Mouse (Mus musculus) CH12.LX (cell line): ENCODE data around the gene Pbx1. TPM values are rescaled to one million over a fixed set of nuclear protein-coding genes. Genes with fewer than 3 reads are reported as not detected.

Experiments used
- DNase-seq: peaks from one replicate; pipeline ENCODE4 v3.0.0-alpha.2; 2013; ENCODE audit errors: extremely low read depth
- H3K27ac ChIP-seq: 2 replicates; pipeline ENCODE4 v1.5.1; 2012; ENCODE audit warnings: low read depth, mild to moderate bottlenecking, control low read depth, moderate library complexity; ENCODE audit not compliant: insufficient read depth
- H3K27me3 ChIP-seq: replicated peaks from 2 replicates; pipeline ENCODE3; 2012; ENCODE audit warnings: inconsistent platforms
- H3K36me3 ChIP-seq, 2 experiments: replicated peaks in 1 of 2; 2 replicates each; pipeline versions ENCODE3 to v1.6.1; 2012; ENCODE audit warnings: inconsistent platforms in 1 of 2, low read length in 1 of 2, mild to moderate bottlenecking in 1 of 2, mixed read lengths in 1 of 2, moderate library complexity in 1 of 2; ENCODE audit not compliant: control insufficient read depth in 1 of 2, insufficient read depth in 1 of 2
- H3K4me1 ChIP-seq, 2 experiments: 2 replicates each; pipeline ENCODE4 v1.6.1; 2012; ENCODE audit warnings: inconsistent platforms in 1 of 2, moderate library complexity in 1 of 2; ENCODE audit not compliant: insufficient read depth in 2 of 2, control insufficient read depth in 1 of 2
- H3K4me2 ChIP-seq: 2 replicates; pipeline ENCODE4 v1.6.1; 2012; ENCODE audit warnings: low read depth, mild to moderate bottlenecking, control low read depth; ENCODE audit not compliant: poor library complexity, insufficient read depth, severe bottlenecking
- H3K4me3 ChIP-seq, 3 experiments: fragments of 150-350 bp in 1 of 3; sonication (generic) in 1 of 3; replicated peaks in 1 of 3; 2 replicates each; pipeline versions ENCODE3 to v1.5.1; 2011 to 2012; ENCODE audit warnings: low read depth in 2 of 3, low read length in 2 of 3, mild to moderate bottlenecking in 2 of 3, moderate library complexity in 2 of 3, control low read depth in 1 of 3, improper control_type of control experiment in 1 of 3, inconsistent platforms in 1 of 3, mixed read lengths in 1 of 3; ENCODE audit not compliant: poor library complexity in 1 of 3
- H3K79me2 ChIP-seq: replicated peaks from 2 replicates; pipeline ENCODE4 v1.6.1; 2012; ENCODE audit warnings: mild to moderate bottlenecking, moderate library complexity; ENCODE audit not compliant: control insufficient read depth, poor library complexity, insufficient read depth, severe bottlenecking; ENCODE audit errors: extremely low read depth
- H3K9ac ChIP-seq: 2 replicates; pipeline ENCODE4 v1.6.1; 2012; ENCODE audit warnings: low read depth, mild to moderate bottlenecking, control low read depth, moderate library complexity; ENCODE audit not compliant: insufficient read depth
- H3K9me3 ChIP-seq: replicated peaks from 2 replicates; pipeline ENCODE3; 2012; ENCODE audit warnings: low read length, inconsistent platforms, mixed read lengths
- CHD1 ChIP-seq: IDR thresholded peaks from 2 replicates; pipeline ENCODE4 v1.6.1; 2012; ENCODE audit warnings: low read depth, low read length, improper control_type of control experiment, inconsistent platforms
- CHD2 ChIP-seq: IDR thresholded peaks from 2 replicates; pipeline ENCODE4 v1.6.1; 2011; ENCODE audit warnings: low read length, improper control_type of control experiment
- CTCF ChIP-seq, 2 experiments: IDR thresholded peaks in 1 of 2; conservative IDR thresholded peaks in 1 of 2; 2 replicates each; pipeline ENCODE4 v1.5.1; 2011 to 2012; ENCODE audit warnings: low read depth in 2 of 2, low read length in 2 of 2, improper control_type of control experiment in 1 of 2, inconsistent platforms in 1 of 2, mild to moderate bottlenecking in 1 of 2, moderate library complexity in 1 of 2
- E2F4 ChIP-seq: IDR thresholded peaks from 2 replicates; pipeline ENCODE4 v1.6.1; 2011; ENCODE audit warnings: low read depth, low read length, improper control_type of control experiment; ENCODE audit not compliant: insufficient replicate concordance
- EP300 ChIP-seq: IDR thresholded peaks from 2 replicates; pipeline ENCODE4 v1.6.1; 2011; ENCODE audit warnings: low read length, improper control_type of control experiment
- ETS1 ChIP-seq: conservative IDR thresholded peaks from 2 replicates; pipeline ENCODE4 v1.6.1; 2012; ENCODE audit warnings: low read depth, mild to moderate bottlenecking, inconsistent platforms, low read length, improper control_type of control experiment, moderate library complexity
- GABPA ChIP-seq: IDR thresholded peaks from 2 replicates; pipeline ENCODE4 v1.6.1; 2012; ENCODE audit warnings: low read depth, low read length, improper control_type of control experiment, inconsistent platforms; ENCODE audit not compliant: insufficient replicate concordance
- HCFC1 ChIP-seq: IDR thresholded peaks from 2 replicates; pipeline ENCODE4 v1.6.1; 2012; ENCODE audit warnings: low read depth, mild to moderate bottlenecking, inconsistent platforms, low read length, improper control_type of control experiment
- JUN ChIP-seq: IDR thresholded peaks from 2 replicates; pipeline ENCODE4 v1.6.1; 2011; ENCODE audit warnings: low read depth, mild to moderate bottlenecking, low read length, improper control_type of control experiment, moderate library complexity; ENCODE audit not compliant: insufficient read depth
- KAT2A ChIP-seq: IDR thresholded peaks from 2 replicates; pipeline ENCODE4 v1.6.1; 2012; ENCODE audit warnings: low read length, improper control_type of control experiment, inconsistent platforms; ENCODE audit not compliant: insufficient replicate concordance
- MAFK ChIP-seq: IDR thresholded peaks from 2 replicates; pipeline ENCODE4 v1.6.1; 2011; ENCODE audit warnings: low read length, improper control_type of control experiment; ENCODE audit not compliant: insufficient replicate concordance
- MEF2A ChIP-seq: IDR thresholded peaks from 2 replicates; pipeline ENCODE4 v1.6.1; 2014; ENCODE audit warnings: low read depth, mild to moderate bottlenecking, inconsistent platforms, low read length, improper control_type of control experiment, borderline replicate concordance
- MYC ChIP-seq: IDR thresholded peaks from 2 replicates; pipeline ENCODE4 v1.6.1; 2011; ENCODE audit warnings: low read depth, mild to moderate bottlenecking, improper control_type of control experiment, low read length
- PAX5 ChIP-seq: IDR thresholded peaks from 2 replicates; pipeline ENCODE4 v1.6.1; 2012; ENCODE audit warnings: low read length, inconsistent platforms, mixed read lengths
- POLR2A ChIP-seq: IDR thresholded peaks from 2 replicates; pipeline ENCODE4 v1.6.1; 2011; ENCODE audit warnings: low read depth, mild to moderate bottlenecking, improper control_type of control experiment, low read length
- POLR2AphosphoS2 ChIP-seq: IDR thresholded peaks from 2 replicates; pipeline ENCODE4 v1.6.1; 2011; ENCODE audit warnings: low read depth, low read length, improper control_type of control experiment
- SIN3A ChIP-seq: IDR thresholded peaks from 2 replicates; pipeline ENCODE4 v1.6.1; 2012; ENCODE audit warnings: low read length, improper control_type of control experiment, inconsistent platforms
- SMC3 ChIP-seq: IDR thresholded peaks from 2 replicates; pipeline ENCODE4 v1.6.1; 2011; ENCODE audit warnings: low read depth, low read length, improper control_type of control experiment
- TCF12 ChIP-seq: IDR thresholded peaks from 2 replicates; pipeline ENCODE4 v1.6.1; 2014; ENCODE audit warnings: low read depth, mild to moderate bottlenecking, inconsistent platforms, low read length, improper control_type of control experiment
- UBTF ChIP-seq: IDR thresholded peaks from 2 replicates; pipeline ENCODE4 v1.6.1; 2012; ENCODE audit warnings: low read depth, mild to moderate bottlenecking, inconsistent platforms, low read length, improper control_type of control experiment, moderate library complexity
- USF1 ChIP-seq: IDR thresholded peaks from 2 replicates; pipeline ENCODE4 v1.6.1; 2014; ENCODE audit warnings: low read depth, mild to moderate bottlenecking, inconsistent platforms, low read length, improper control_type of control experiment
- USF2 ChIP-seq: conservative IDR thresholded peaks from 2 replicates; pipeline ENCODE4 v1.6.1; 2011; ENCODE audit warnings: low read depth, low read length, improper control_type of control experiment
- ZC3H11A ChIP-seq: IDR thresholded peaks from 2 replicates; pipeline ENCODE4 v1.6.1; 2012; ENCODE audit warnings: low read depth, mild to moderate bottlenecking, inconsistent platforms, low read length, improper control_type of control experiment
- ZKSCAN1 ChIP-seq: IDR thresholded peaks from 2 replicates; pipeline ENCODE4 v1.6.1; 2012; ENCODE audit warnings: low read depth, inconsistent platforms, low read length, improper control_type of control experiment, borderline replicate concordance
- ZMIZ1 ChIP-seq: IDR thresholded peaks from 2 replicates; pipeline ENCODE4 v1.6.1; 2012; ENCODE audit warnings: low read depth, mild to moderate bottlenecking, inconsistent platforms, low read length, improper control_type of control experiment
- dilution Hi-C: fragments of 300-500 bp; cut with MboI; formaldehyde crosslinking; loops from 2 replicates; pipeline ENCODE4 v1.14.3; 2020; ENCODE audit warnings: low sequenced_read_pairs; ENCODE audit not compliant: extremely low pct_unique_long_range_greater_than_20kb, extremely low pct_ligation_motif_present
- in situ Hi-C: fragments of 300-500 bp; cut with MboI; formaldehyde crosslinking; loops from 3 replicates; pipeline ENCODE4 v1.14.3; 2019; ENCODE audit warnings: low sequenced_read_pairs, low pct_ligation_motif_present, low pct_unique_long_range_greater_than_20kb, mixed read lengths
- polyA plus RNA-seq: library from polyadenylated mRNA; unstranded; fragments of >175 nt; gene quantifications from 2 replicates; pipeline ENCODE4 v1.2.1, GENCODE M21; 2012; ENCODE audit warnings: low read depth; ENCODE audit not compliant: insufficient read length
- total RNA-seq, 2 experiments: library from RNA; depleted of rRNA; stranded (reverse); fragments of 300-350 nt in 1 of 2; fragments of >200 nt in 1 of 2; gene quantifications; 2 replicates each; pipeline ENCODE4 v1.2.3; 2012 to 2014

Gene Pbx1
- total and polyA plus RNA-seq, 3 experiments: not detected

- TF ChIP-seq MEF2A: no peak
- no peak for TF ChIP-seq USF2
- TF ChIP-seq JUN: no peak
- no peak for TF ChIP-seq EP300
- TF ChIP-seq, all 38 proteins: peak for 0
Observed at GRCm38 (mm10) chr1:168376330-168376729, 55.7 kb downstream of the Pbx1 start (continued).

- H3K27me3 ChIP-seq: no peaks in the 10 kb centered on the region
- no peaks in the 10 kb centered on the region for H3K36me3 ChIP-seq
- H3K27ac ChIP-seq: no peak overlapping the region
- H3K4me2 ChIP-seq: no peak overlapping the region
- in situ Hi-C loops: no loop called here
- no peaks in the 10 kb centered on the region for H3K4me1 ChIP-seq
- DNase-seq: no peak
- TF ChIP-seq KAT2A (no peak), GABPA (no peak), USF1 (no peak), PAX5 (no peak), CHD2 (no peak), CTCF (conservative IDR thresholded peaks at IDR 0.05 in 1 of 2, IDR thresholded peaks at IDR 0.05 in 1 of 2; ENCODE audit: low read depth in 2 of 2, low read length in 2 of 2) (no peak), EP300 (no peak), E2F4 (no peak), ETS1 (no peak), CHD1 (no peak), ZMIZ1 (no peak)
- TF ChIP-seq, all 38 proteins: peak for 0
- Histone ChIP-seq H3K79me2 (no peaks in the 10 kb centered on the region), H3K9ac (no peak overlapping the region), H3K4me3 (no peak overlapping the region), H3K9me3 (peaks cover 78% of the 10 kb centered on the region)
- dilution Hi-C loops: no loop called here
Observed at GRCm38 (mm10) chr1:168374953-168375600, 57.0 kb downstream of the Pbx1 start.

GRCm38 (mm10) chr1:168372089-168372488, 60.0 kb downstream of the Pbx1 start:
- in situ Hi-C loops: no loop called here
- DNase-seq: no peak
- H3K36me3 ChIP-seq: no peaks in the 10 kb centered on the region
- TF ChIP-seq GABPA (no peak), MYC (no peak), POLR2A (no peak), ZKSCAN1 (no peak), SIN3A (no peak), MAFK (no peak), MEF2A (no peak), POLR2AphosphoS2 (no peak), UBTF (no peak), TCF12 (no peak), EP300 (no peak), JUN (no peak), ZC3H11A (no peak), USF2 (no peak), SMC3 (no peak), CTCF (conservative IDR thresholded peaks at IDR 0.05 in 1 of 2, IDR thresholded peaks at IDR 0.05 in 1 of 2; ENCODE audit: low read depth in 2 of 2, low read length in 2 of 2) (no peak), HCFC1 (no peak)
- TF ChIP-seq, all 38 proteins: peak for 0
- H3K9ac ChIP-seq: no peak overlapping the region
- H3K27me3 ChIP-seq: no peaks in the 10 kb centered on the region
- H3K4me1 ChIP-seq: no peaks in the 10 kb centered on the region
- peaks cover 75% of the 10 kb centered on the region for H3K9me3 ChIP-seq
- H3K27ac ChIP-seq: no peak overlapping the region
- dilution Hi-C loops: no loop called here
- H3K79me2 ChIP-seq: no peaks in the 10 kb centered on the region
- H3K4me3 ChIP-seq: no peak overlapping the region
- no peak overlapping the region for H3K4me2 ChIP-seq
